Mouse (Mus musculus) myocyte (in vitro differentiated cells): ENCODE data around the gene Tnks1bp1.

Source experiments
- CEBPB ChIP-seq: IDR thresholded peaks from 2 replicates; pipeline ENCODE4 v1.6.1; 2011; ENCODE audit warnings: mild to moderate bottlenecking, moderate library complexity; ENCODE audit not compliant: poor library complexity, insufficient read depth, severe bottlenecking
- POLR2A ChIP-seq: IDR thresholded peaks from one replicate; pipeline ENCODE4 v1.6.1; 2011; ENCODE audit warnings: low read depth, mild to moderate bottlenecking, control low read depth, moderate library complexity; ENCODE audit not compliant: insufficient read length
- USF1 ChIP-seq: IDR thresholded peaks from one replicate; pipeline ENCODE4 v1.6.1; 2011; ENCODE audit warnings: low read depth, mild to moderate bottlenecking, control low read depth, moderate library complexity

- no peak for TF ChIP-seq USF1
- TF ChIP-seq POLR2A = no peak
- no peak for TF ChIP-seq CEBPB
These were observed 19.1 kb downstream of the Tnks1bp1 start for GRCm38 (mm10) chr2:85066937-85067336.
